Mouse (Mus musculus) erythroblast, adult 5-6 weeks (primary cell): Measurements from ENCODE around the gene Igfbp7. TPM values are rescaled to one million over a fixed set of nuclear protein-coding genes. Genes with fewer than 3 reads are reported as not detected.
"Not testable (repeated sequence)": the region's sequence is repeated elsewhere in the genome, so short reads cannot be mapped to it uniquely, and the experiment has no call there.

Experiments used
- ATAC-seq: replicated peaks from 2 replicates; pipeline ENCODE4 v1.8.0; 2016; ENCODE audit warnings: moderate number of reproducible peaks, mild to moderate bottlenecking, moderate TSS enrichment, inconsistent platforms; ENCODE audit not compliant: poor library complexity, low FRiP score, severe bottlenecking
- total RNA-seq, 2 experiments: library from RNA; stranded (forward) in 1 of 2; stranded (reverse) in 1 of 2; fragments of 150-400 nt in 1 of 2; fragments of 200-764, 138-1000 nt in 1 of 2; gene quantifications; 2 replicates each; pipeline versions ENCODE4 v1.2.3 to v1.2.4; 2015 to 2017; ENCODE audit warnings: low replicate concordance in 2 of 2

The Igfbp7 gene
- total RNA-seq (2015; ENCODE audit: low replicate concordance): 0.84 TPM in 1 of 2 replicates, not detected in the other
- total RNA-seq (2017; ENCODE audit: low replicate concordance): 0.70 and 0.77 TPM in 2 replicates

- no peak for ATAC-seq
Measured at GRCm38 (mm10) chr5:77407341-77408298, at the start of gene Igfbp7. Gene Igfbp7, minus strand, starts transcription at chr5:77408041.

- no peak for ATAC-seq
Measured at GRCm38 (mm10) chr5:77452103-77452502, 44.3 kb upstream of the Igfbp7 start.

DNA sequence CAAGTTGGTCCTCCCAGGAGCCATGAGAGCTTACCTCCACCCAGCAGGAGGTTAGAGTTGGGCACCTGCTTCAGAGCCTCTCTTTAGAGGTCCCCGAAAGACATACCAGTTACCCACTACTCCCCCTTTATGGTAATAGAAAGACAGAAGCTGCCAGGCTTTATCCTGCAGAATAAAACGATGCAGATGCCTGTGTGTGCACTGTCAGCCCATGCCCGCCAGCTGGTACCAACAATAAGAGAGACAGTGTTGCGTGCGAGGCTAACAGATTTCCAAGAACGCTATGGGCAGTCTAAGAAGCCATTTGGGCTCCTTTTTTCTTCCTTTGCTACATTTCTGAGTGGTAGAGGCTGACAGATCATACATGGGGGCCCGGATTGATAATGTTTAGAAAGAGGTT, 41.7 kb upstream of the Igfbp7 start:
- no peak for ATAC-seq

DNA sequence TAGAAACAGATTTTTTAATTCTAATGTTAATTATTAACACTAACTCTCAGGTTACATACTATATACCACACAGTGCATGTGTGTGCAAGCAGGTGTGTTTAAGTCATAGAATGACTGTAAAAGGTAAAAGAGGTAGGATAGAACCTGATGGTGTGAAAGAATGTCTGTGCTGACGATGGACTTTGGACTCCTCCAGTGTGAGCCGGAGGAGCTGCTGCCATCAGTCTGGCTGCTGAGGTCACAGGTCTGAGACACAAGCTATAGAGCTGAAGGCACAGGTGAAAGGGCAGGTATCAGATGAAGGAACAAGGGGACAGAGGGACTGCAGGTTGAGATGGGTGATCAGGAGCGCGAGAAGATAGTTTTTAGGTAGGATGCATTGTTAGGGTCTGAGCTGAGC, 37.6 kb upstream of the Igfbp7 start:
- ATAC-seq: no peak

DNA sequence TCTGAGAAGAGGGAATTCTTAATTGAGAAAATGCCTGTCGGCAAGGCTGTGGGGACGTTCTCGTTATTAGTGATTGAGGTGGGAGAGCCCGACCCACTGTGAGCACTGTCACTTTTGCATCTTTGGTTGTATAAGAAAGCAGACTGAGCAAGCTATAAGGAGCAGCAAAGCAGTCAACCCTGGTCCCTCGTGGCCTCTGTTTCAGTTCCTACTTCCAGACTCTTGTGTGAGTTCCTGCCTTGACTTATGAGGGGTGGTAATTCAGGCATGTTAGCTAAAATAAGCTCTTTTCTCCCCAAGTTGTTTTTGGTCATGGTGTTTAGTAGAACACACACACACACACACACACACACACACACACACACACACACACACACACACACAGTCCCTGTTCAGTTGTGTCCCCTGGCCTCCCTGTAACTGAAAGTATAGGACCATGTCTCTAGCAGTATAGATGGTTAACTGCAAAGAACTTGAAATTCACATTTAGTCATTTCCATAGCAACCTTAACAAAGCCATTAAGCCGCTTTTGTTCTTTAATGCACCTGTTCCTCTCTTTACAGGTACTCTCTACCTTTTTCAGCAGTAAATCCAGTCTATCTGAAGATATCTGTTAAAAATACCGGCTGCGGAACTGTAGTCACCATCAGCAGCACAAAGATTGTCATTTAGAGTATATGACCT, 36.2 kb upstream of the Igfbp7 start:
- no peak for ATAC-seq

DNA sequence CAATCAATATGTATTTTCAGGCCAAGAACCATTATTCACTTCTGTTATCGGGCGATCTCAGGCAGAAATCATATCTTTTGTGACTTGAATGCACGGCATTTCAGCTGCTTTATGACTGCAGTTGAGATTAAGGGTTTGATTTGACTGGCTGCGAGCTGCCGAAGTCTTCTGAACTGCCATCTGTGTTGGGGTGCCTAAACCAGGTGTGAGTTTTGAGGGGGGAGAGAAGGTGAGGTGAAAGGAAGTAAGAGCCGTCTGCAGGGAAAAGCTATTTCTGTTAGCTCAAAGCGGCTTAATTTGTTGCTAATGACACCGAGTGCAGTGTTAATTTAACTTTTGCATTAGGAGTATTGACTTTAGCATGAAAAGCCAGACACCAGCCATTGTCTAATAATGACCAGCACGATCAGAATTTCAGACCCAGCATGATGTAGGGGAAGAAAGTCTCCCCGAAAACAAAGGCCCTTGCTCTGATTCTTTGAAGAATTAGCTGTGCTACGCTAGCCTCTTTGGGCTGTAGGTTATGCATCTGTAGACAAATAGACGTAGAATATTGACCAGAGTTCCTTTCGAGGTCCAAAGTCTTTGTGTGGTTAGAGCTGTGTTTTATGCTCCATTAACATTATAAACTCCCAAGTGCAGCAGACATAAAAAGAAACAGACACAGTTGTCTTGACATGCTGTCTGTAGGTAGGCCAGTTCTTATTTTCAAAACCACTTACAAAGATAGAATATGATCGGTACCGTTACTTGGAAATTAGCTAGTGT, 35.2 kb upstream of the Igfbp7 start:
- no peak for ATAC-seq

GRCm38 (mm10) chr5:77436308-77436707, 28.5 kb upstream of the Igfbp7 start:
- ATAC-seq: no peak

DNA sequence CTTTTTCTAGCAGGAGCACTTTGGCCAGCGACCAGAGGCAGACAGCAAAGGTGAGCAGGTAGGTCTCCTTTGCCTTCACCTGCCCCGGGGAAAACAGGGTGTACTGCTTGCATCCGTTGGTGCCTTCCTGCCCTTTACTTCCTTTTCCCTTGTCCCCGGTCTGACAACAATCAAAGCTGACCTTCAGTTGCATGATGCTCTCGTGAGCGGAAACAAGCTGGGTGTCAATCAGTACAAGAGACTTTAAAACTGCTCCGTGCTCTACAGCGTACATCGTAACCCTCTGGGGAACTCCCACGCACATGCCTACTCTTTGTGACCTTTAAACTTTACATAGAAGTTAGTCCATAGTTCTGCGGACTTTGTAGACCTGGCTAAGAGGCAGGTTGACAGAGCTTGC, 26.2 kb upstream of the Igfbp7 start:
- no peak for ATAC-seq

- ATAC-seq: no peak
Measured at GRCm38 (mm10) chr5:77433561-77433960, 25.7 kb upstream of the Igfbp7 start.

DNA sequence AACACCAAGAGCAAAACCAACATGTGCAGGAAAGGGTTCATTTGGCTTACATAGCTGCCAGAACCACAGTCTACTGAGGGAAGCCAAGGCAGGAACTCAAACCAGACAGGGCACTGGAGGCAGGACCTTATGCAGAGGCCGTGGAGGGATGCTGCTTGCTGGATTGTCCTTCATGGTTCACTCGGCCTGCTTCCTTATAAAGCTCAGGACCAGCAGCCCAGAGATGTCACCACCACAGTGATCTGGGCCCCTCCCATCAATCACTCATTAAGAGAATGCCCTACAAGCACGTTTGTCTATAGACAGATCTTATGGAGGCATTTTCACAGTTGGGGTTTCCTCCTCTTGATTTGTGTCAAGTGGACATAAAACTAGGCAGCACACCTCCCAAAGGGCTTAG, 25.3 kb upstream of the Igfbp7 start:
- ATAC-seq: no peak

GRCm38 (mm10) chr5:77432446-77432845, 24.6 kb upstream of the Igfbp7 start:
- no peak for ATAC-seq

GRCm38 (mm10) chr5:77431068-77431467, 23.2 kb upstream of the Igfbp7 start:
- ATAC-seq: no peak

- no peak for ATAC-seq
Measured at GRCm38 (mm10) chr5:77430471-77430870, 22.6 kb upstream of the Igfbp7 start.

- no peak for ATAC-seq
Measured at GRCm38 (mm10) chr5:77430049-77430448, 22.2 kb upstream of the Igfbp7 start.

DNA sequence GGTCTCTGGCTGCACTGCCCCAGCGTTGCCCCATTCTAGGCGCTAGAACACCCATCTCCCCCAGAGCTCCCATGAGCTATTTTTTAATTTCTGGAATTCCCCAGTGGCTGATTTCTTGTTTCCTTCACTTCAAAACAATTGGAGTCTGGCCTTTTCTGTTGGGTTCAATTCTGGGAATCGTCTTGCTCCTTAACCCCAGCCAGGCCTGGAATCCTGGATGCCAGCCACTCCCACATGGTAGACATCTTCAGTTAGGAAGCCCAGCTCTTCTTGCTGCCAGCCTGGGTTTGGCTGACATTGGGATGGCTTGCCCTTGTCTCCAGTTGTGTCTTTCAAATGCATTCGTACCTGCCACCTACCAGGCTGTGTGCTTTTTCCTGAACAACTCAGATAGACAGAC, 20.7 kb upstream of the Igfbp7 start:
- ATAC-seq: no peak

DNA sequence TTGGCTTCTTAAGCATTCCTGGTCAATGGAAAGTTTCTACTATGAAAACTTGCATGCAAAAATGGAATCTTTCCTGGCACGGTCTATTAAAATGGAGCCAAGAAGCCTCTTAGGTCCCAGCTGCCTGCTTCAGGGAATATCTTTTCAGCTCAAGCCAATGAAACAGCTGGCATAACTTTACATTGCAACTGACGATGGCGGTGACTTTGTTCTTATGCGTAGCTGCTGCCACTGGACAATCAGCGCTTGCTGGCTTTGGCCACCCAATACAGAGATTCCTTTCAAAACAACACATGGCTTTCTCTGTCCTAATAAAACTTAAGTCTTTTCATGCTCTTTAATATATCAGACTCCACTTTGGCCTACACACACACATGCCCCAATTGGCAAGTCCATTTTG, 20.1 kb upstream of the Igfbp7 start:
- no peak for ATAC-seq

DNA sequence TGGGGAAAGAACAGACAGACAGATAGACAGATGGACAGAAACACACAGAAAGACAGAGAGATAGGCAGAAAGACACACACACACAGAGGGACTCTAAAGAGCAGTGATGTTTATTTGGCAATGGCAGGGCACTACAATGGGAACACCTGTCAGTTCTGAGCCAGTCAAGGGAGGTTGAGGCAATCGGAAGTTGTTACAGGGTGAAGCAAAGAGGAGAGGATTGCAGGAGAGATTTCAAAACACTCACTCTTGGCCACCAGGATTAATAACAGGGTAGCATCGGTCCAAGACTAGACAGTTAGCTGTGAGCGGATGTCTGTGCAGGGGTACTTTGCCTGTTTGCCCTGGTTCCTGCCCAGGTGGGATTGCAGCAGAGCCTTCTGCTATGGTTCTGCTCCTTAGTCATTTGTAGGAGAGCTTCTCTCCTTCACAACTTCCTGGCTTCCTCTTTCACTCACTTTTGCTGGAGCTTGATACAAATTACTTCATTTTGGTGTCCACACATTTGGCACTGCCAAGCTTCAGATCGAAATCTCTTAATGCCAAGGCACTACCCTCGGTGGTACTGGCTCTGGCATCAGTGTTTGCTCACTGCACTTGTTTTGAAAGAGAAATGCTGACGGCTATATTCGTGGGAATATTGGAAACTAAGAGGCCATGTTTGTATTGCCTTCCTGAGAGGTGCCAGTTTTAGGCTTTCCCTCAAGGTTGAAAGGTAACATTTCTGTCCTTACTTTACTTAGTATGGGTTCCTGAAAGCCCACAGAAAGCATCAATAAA, 18.1 kb upstream of the Igfbp7 start:
- no peak for ATAC-seq

DNA sequence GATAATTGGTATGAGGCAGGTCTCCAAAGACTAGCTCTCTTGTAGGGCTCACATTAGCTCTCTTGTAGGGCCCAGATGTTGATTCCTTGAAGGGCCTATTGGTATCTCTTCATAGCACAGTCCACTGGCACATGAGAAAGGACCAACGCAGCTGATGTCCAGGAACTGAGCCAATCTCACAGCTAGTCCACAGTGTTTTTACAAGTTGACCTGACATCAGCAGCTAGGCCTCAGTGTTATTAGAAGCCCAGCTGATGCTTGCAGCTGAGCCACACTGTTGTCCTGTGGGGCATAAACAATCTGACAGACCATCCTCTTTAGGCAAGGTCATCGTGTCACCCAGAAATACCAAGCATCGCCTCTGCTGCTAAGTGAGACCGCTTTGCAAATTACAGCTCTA, 11.7 kb upstream of the Igfbp7 start:
- not testable (repeated sequence) for ATAC-seq

DNA sequence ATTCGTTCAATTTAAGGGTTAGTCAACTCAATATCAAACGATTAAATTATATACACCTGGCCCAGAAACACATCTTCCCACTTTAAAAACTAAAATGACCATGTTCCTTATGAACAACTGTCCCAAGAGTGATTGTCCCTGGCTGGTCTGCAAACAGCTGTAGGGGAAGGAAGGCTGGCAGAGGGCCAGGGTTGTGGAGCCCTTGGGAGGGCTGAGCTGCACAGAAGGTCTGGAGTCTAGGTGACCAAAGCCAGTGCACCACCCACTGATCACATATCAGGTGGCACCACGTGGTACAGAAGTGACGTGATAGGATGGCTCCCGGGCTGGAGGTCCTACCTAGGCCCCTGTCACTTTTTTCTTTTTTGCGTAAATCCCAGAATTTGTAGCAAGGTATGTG, 8.2 kb upstream of the Igfbp7 start:
- no peak for ATAC-seq

GRCm38 (mm10) chr5:77408530-77408929, 689 bp upstream of the Igfbp7 start:
- ATAC-seq: no peak
